Mouse (Mus musculus) olfactory bulb, adult 2 months (tissue): ENCODE results near the gene Gm49369. TPM values are rescaled to one million over a fixed set of nuclear protein-coding genes. Genes with fewer than 3 reads are reported as not detected.

Experiments
- H3K27ac ChIP-seq: fragments of 200-500 bp; 2 replicates; pipeline ENCODE4 v1.5.1; 2012; ENCODE audit warnings: low read depth, low read length; ENCODE audit not compliant: insufficient read depth
- H3K4me1 ChIP-seq: fragments of 200-500 bp; 2 replicates; pipeline ENCODE4 v1.6.1; 2012; ENCODE audit warnings: low read length; ENCODE audit not compliant: control insufficient read depth, insufficient read depth
- H3K4me3 ChIP-seq: fragments of 200-500 bp; 2 replicates; pipeline ENCODE4 v1.5.1; 2012; ENCODE audit warnings: mild to moderate bottlenecking, low read depth, low read length, moderate library complexity; ENCODE audit not compliant: insufficient read depth
- CTCF ChIP-seq: fragments of 200-500 bp; IDR thresholded peaks from 2 replicates; pipeline ENCODE4 v1.5.1; 2012; ENCODE audit warnings: low read depth, mild to moderate bottlenecking, low read length, moderate library complexity; ENCODE audit not compliant: insufficient read depth
- POLR2A ChIP-seq: fragments of 200-500 bp; IDR thresholded peaks from 2 replicates; pipeline ENCODE4 v1.6.1; 2012; ENCODE audit warnings: mild to moderate bottlenecking, low read depth, low read length, moderate library complexity; ENCODE audit not compliant: insufficient read depth
- WGBS: fragments of 180-500 bp; shearing (Covaris S2); methylation state at CpG from one replicate; pipeline ENCODE4 v1.1.7; 2018; 5-methylcytosine and 5-hydroxymethylcytosine counted together
- polyA plus RNA-seq: library from polyadenylated mRNA; stranded (reverse); fragments of >200 nt; gene quantifications from 2 replicates; pipeline ENCODE4 v1.2.4, GENCODE M21; 2012; ENCODE audit warnings: low replicate concordance; ENCODE audit not compliant: missing spikeins, insufficient read depth, insufficient read length

Gm49369 gene
- polyA plus RNA-seq, 1 experiment, result not detected

- Histone ChIP-seq H3K4me3 (no peak overlapping the region), H3K4me1 (peaks cover 4% of the 10 kb centered on the region; the same call in 1 of the 2 replicates), H3K27ac (no peak overlapping the region)
- 90% methylated on average over 1 of the region's 1 CpGs for WGBS
- TF ChIP-seq POLR2A, result no peak
- TF ChIP-seq CTCF, result no peak
These were observed 16.8 kb upstream of the Gm49369 start for GRCm38 (mm10) chr7:142399250-142399649.

GRCm38 (mm10) chr7:142398052-142398451 is 15.6 kb upstream of the Gm49369 start:
- no peak overlapping the region for H3K4me3 ChIP-seq
- TF ChIP-seq POLR2A (no peak), CTCF (no peak)
- no peak overlapping the region for H3K27ac ChIP-seq
- H3K4me1 ChIP-seq, result peaks cover 7% of the 10 kb centered on the region; the same call in 1 of the 2 replicates
- 92% methylated on average over 2 of the region's 2 CpGs for WGBS

GRCm38 (mm10) chr7:142396611-142397010 is 14.1 kb upstream of the Gm49369 start:
- no peak for TF ChIP-seq POLR2A
- TF ChIP-seq CTCF, result no peak
- WGBS, result 93% methylated on average over 1 of the region's 1 CpGs
- Histone ChIP-seq H3K4me1 (peaks cover 8% of the 10 kb centered on the region; the same call in 1 of the 2 replicates), H3K27ac (no peak overlapping the region), H3K4me3 (no peak overlapping the region)

DNA sequence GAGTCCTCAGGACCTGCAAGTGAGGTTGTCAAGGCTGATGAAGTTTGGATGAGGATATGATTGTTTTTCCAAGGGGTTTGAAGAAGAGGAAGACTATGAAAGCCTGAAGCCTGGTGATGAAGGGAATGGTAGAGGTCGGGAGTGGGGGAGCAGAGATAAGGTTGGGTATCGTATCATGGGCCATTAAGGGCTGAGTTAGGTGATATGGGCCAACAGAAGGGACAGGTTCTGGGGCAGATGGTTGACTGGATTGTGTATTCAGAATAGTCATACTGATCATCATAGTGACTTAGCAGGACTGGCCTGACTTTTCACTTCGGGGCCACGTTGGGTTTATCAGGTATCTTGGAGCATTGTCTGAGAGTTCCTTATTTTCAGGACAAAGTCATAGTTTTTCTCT is 13.0 kb upstream of the Gm49369 start:
- WGBS, result 88% methylated on average over 4 of the region's 4 CpGs
- no peak overlapping the region for H3K4me3 ChIP-seq
- peaks cover 4% of the 10 kb centered on the region; the same call in 1 of the 2 replicates for H3K4me1 ChIP-seq
- H3K27ac ChIP-seq, result no peak overlapping the region
- no peak for TF ChIP-seq CTCF
- no peak for TF ChIP-seq POLR2A

- TF ChIP-seq CTCF, result no peak
- TF ChIP-seq POLR2A, result no peak
- Histone ChIP-seq H3K4me1 (peaks cover 4% of the 10 kb centered on the region; the same call in 1 of the 2 replicates), H3K4me3 (no peak overlapping the region), H3K27ac (no peak overlapping the region)
- 72% methylated on average over 6 of the region's 6 CpGs for WGBS
These were observed 12.1 kb upstream of the Gm49369 start for GRCm38 (mm10) chr7:142394261-142395190.

- WGBS, result 23% methylated on average over 4 of the region's 4 CpGs
- no peak for TF ChIP-seq CTCF
- Histone ChIP-seq H3K27ac (no peak overlapping the region), H3K4me3 (no peak overlapping the region), H3K4me1 (peaks cover 4% of the 10 kb centered on the region; the same call in 1 of the 2 replicates)
These were observed 10.7 kb upstream of the Gm49369 start for GRCm38 (mm10) chr7:142393191-142393590.

DNA sequence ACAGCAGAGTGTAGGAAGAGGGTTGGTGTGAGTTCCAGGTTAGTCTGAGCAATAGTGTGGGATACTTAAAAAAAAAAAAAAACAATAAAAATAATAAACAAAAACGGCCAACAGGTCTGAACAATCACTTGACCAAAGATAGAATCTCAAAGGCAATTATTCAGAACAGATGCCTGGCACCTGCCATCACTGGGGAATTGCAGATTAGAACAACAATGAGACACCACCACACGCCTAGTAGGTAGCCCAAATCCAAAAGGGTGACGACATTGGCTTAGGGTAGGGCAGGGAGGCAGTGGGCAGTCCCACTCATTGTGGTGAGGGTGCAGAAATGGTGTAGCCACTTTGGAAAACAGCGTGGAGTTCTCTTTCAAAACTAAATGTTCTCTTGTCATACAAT is 9.1 kb upstream of the Gm49369 start:
- no peak overlapping the region for H3K27ac ChIP-seq
- no peak overlapping the region for H3K4me3 ChIP-seq
- TF ChIP-seq POLR2A (no peak), CTCF (no peak)
- H3K4me1 ChIP-seq, result peaks cover 9% of the 10 kb centered on the region
- 59% methylated on average over 4 of the region's 4 CpGs for WGBS

DNA sequence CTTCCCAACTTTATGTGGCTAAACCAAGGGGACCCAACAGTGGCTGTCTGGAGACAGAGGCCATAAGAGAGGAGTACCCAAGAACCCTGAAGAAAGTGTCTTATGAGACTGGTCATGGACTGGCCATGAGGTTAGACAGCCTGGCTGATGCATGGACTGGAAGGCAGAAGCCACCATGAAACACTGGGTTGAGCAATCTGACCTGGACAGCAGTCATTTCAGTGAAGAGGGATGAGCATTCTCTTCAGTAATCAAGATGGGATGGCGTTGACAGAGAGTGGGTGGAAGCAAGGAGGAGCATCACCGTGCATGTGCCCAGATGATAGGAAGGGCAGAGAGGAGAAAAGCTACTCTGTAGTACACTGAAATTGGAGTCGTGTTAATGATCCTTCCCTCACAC is 8.6 kb upstream of the Gm49369 start:
- Histone ChIP-seq H3K27ac (no peak overlapping the region), H3K4me3 (no peak overlapping the region), H3K4me1 (peaks cover 14% of the 10 kb centered on the region)
- WGBS, result 74% methylated on average over 3 of the region's 3 CpGs
- TF ChIP-seq CTCF, result no peak
- TF ChIP-seq POLR2A, result no peak

DNA sequence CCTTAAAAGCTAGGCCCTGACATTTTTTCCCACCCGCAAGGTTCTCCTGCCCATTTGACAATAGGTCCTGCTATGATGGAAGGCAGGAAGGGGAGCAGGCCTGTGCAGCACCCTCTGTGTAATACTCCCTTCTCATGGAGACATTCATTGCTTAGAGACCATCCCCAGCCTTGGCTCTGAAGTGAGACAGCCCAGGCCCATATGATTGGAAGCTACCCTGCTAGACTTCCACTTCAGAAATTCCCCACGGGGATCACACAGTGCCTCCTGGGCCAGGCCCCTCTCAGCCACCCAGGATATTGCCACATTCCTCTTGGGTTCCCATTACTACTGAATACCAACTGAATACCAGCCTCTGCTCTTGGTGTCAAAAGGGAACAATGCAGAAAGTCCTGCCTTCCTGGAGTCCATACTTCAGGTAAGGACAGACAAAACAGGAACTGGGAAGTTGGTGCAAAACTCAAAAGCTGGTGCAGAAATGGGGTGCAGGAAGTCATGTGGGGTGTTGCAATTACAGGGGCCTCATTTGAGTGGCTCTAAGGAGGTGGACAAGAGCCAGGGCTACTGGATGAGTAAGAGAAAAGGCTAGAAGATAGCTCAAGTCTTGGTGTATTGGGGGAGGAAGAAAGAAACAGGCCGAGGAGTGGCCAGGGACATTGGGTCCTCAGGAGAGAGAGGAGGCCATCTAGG is 7.6 kb upstream of the Gm49369 start:
- peaks cover 23% of the 10 kb centered on the region for H3K4me1 ChIP-seq
- no peak for TF ChIP-seq CTCF
- no peak for TF ChIP-seq POLR2A
- H3K4me3 ChIP-seq, result no peak overlapping the region
- WGBS, result 91% methylated on average over 3 of the region's 3 CpGs
- H3K27ac ChIP-seq, result no peak overlapping the region
